Mouse (Mus musculus) activated CD4-positive, CD25-positive, alpha-beta regulatory T cell, adult 4 months (primary cell): Measurements from ENCODE around the gene Cacna1c. TPM values are rescaled to one million over a fixed set of nuclear protein-coding genes. Genes with fewer than 3 reads are reported as not detected.

Experiments used
- ATAC-seq: one replicate; pipeline ENCODE4 v1.8.0; 2017
- polyA plus RNA-seq, 2 experiments: library from polyadenylated mRNA; unstranded; fragments of 100-300 nt; shearing (Covaris generic); gene quantifications; one replicate each; pipeline ENCODE4 v1.2.1; 2017

Cacna1c gene
- polyA plus RNA-seq, 2 experiments from 2014 or later = 1.1 TPM

- ATAC-seq = no peak
Measured at GRCm38 (mm10) chr6:119088381-119088780, 107.8 kb downstream of the Cacna1c start.

- no peak for ATAC-seq
Measured at GRCm38 (mm10) chr6:119087919-119088318, 108.3 kb downstream of the Cacna1c start.

GRCm38 (mm10) chr6:119085789-119086188 lies 110.4 kb downstream of the Cacna1c start:
- no peak for ATAC-seq

- ATAC-seq = no peak
Measured at GRCm38 (mm10) chr6:119084532-119084931, 111.7 kb downstream of the Cacna1c start.

- no peak for ATAC-seq
Measured at GRCm38 (mm10) chr6:119083559-119083958, 112.7 kb downstream of the Cacna1c start.

- ATAC-seq = no peak
Measured at GRCm38 (mm10) chr6:119082662-119083061, 113.6 kb downstream of the Cacna1c start.

- no peak for ATAC-seq
Measured at GRCm38 (mm10) chr6:119081650-119082049, 114.6 kb downstream of the Cacna1c start.

GRCm38 (mm10) chr6:119079626-119080025 lies 116.6 kb downstream of the Cacna1c start:
- no peak for ATAC-seq

GRCm38 (mm10) chr6:119078912-119079311 lies 117.3 kb downstream of the Cacna1c start:
- ATAC-seq = no peak

GRCm38 (mm10) chr6:119077231-119077630 lies 119.0 kb downstream of the Cacna1c start:
- ATAC-seq = no peak

GRCm38 (mm10) chr6:119073419-119074071 lies 122.7 kb downstream of the Cacna1c start:
- no peak for ATAC-seq

- no peak for ATAC-seq
Measured at GRCm38 (mm10) chr6:119072772-119073171, 123.4 kb downstream of the Cacna1c start.

GRCm38 (mm10) chr6:119070771-119071170 lies 125.4 kb downstream of the Cacna1c start:
- ATAC-seq = no peak

GRCm38 (mm10) chr6:119070351-119070750 lies 125.9 kb downstream of the Cacna1c start:
- no peak for ATAC-seq

GRCm38 (mm10) chr6:119069145-119069544 lies 127.1 kb downstream of the Cacna1c start:
- ATAC-seq = no peak

GRCm38 (mm10) chr6:119068650-119069049 lies 127.6 kb downstream of the Cacna1c start:
- ATAC-seq = no peak

- ATAC-seq = no peak
Measured at GRCm38 (mm10) chr6:119064961-119065360, 131.3 kb downstream of the Cacna1c start.

GRCm38 (mm10) chr6:119064430-119064829 lies 131.8 kb downstream of the Cacna1c start:
- no peak for ATAC-seq

- no peak for ATAC-seq
Measured at GRCm38 (mm10) chr6:119062695-119063094, 133.5 kb downstream of the Cacna1c start.

GRCm38 (mm10) chr6:119058896-119059295 lies 137.3 kb downstream of the Cacna1c start:
- ATAC-seq = no peak

GRCm38 (mm10) chr6:119058461-119058860 lies 137.8 kb downstream of the Cacna1c start:
- no peak for ATAC-seq

GRCm38 (mm10) chr6:119057076-119057479 lies 139.1 kb downstream of the Cacna1c start:
- ATAC-seq = no peak

- ATAC-seq = no peak
Measured at GRCm38 (mm10) chr6:119052801-119053200, 143.4 kb downstream of the Cacna1c start.

- no peak for ATAC-seq
Measured at GRCm38 (mm10) chr6:119052366-119052765, 143.9 kb downstream of the Cacna1c start.

GRCm38 (mm10) chr6:119051721-119052120 lies 144.5 kb downstream of the Cacna1c start:
- ATAC-seq = no peak
